Mouse (Mus musculus) large intestine, adult 2 months (tissue): ENCODE results near the gene Htr6. TPM values are rescaled to one million over a fixed set of nuclear protein-coding genes. Genes with fewer than 3 reads are reported as not detected.

Experiments
- DNase-seq: peaks from one replicate; pipeline ENCODE4 v3.0.0-alpha.2; 2012; ENCODE audit warnings: low read depth, low spot score
- WGBS: fragments of 180-500 bp; shearing (Covaris S2); methylation state at CpG from one replicate; pipeline ENCODE4 v1.1.7; 2018; 5-methylcytosine and 5-hydroxymethylcytosine counted together
- polyA plus RNA-seq: library from polyadenylated mRNA; depleted of rRNA; stranded (reverse); fragments of >200 nt; gene quantifications from 2 replicates; pipeline ENCODE4 v1.2.3, GENCODE M21; 2012; rRNA removed

The Htr6 gene
- polyA plus RNA-seq, 1 experiment, result 0.26 TPM

- DNase-seq, result no peak
- WGBS, result 83% methylated on average over 4 of the region's 4 CpGs
Measured at GRCm38 (mm10) chr4:139018976-139019375, 56.4 kb downstream of the Htr6 start.

DNA sequence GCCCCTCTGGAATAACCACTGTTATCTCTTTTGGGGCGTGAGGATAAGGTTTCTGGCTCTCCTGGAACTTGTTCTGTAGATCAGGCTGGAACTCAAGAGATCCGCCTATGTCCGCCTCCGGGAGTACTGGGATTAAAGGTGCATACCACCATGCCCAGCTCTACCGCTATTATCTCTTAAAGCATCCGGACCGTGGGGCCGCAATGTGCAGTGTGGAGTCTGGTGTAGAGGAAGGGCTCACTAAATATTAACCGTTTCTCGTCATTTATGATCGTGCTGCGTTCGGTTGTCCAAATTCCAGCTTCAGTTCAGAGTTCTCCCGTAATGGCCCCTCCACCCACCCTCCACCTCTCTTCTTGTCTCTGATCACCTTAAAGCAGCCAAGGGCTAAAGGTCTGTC lies 57.0 kb downstream of the Htr6 start:
- 49% methylated on average over 14 of the region's 14 CpGs for WGBS
- DNase-seq, result no peak

DNA sequence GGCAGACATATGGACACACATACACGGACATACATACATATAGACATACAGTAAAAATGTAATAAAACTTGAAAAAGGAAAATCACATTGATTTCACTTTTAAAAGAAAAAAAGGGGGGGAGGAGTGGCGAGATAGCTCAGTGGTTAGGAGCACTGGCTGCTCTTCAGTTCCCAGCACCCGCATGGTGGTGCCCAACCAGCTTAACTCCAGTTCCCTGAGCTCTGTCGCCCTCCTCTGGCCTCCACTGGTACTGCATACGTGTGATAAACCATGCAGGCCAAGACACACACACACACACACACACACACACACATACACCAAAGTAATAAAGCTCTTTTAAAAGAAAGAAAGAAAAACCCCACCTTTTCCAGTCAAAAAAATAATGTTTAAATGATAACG lies 60.6 kb downstream of the Htr6 start:
- 89% methylated on average over 6 of the region's 6 CpGs for WGBS
- no peak for DNase-seq

DNA sequence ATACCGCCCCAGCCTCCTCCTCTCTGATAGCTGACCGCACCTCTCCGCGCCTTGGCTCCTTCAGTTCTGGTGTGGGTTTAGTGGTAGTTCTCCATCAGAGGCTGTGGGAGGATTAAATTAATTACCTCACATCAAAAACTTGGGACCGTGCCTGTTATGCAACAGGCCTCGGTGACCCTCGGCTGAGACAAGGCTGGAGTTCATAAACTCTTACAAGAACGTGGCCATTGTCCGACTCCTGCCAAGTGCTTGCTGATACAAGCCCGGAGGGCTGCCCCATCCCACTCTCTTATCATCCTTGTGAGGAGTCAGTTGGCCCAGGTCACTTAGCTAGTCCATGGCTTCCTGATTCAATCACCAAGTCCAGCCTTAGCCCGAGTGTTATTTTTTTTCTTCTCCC lies 62.1 kb downstream of the Htr6 start:
- no peak for DNase-seq
- 91% methylated on average over 11 of the region's 11 CpGs for WGBS

- no peak for DNase-seq
- WGBS, result 87% methylated on average over 13 of the region's 13 CpGs
Measured at GRCm38 (mm10) chr4:139011201-139011702, 64.1 kb downstream of the Htr6 start.

Other genes starting within 250 kb of the Htr6 start
- gene Pla2g5, start 212.1 kb downstream of the Htr6 start, polyA plus RNA-seq, result 35.3 and 72.0 TPM in 2 replicates
- not detected in 2 replicates for gene Gm13030, start 201.6 kb downstream of the Htr6 start, polyA plus RNA-seq
- 0.63 and 0.67 TPM in 2 replicates for gene Pla2g2e, start 197.6 kb downstream of the Htr6 start, polyA plus RNA-seq
- 5.5 and 10.8 TPM in 2 replicates for gene Otud3, start 161.6 kb downstream of the Htr6 start, polyA plus RNA-seq
- gene Rnf186, start 108.5 kb downstream of the Htr6 start, polyA plus RNA-seq, result 219 and 382 TPM in 2 replicates
- 29.4 and 42.9 TPM in 2 replicates for gene Tmco4, start 102.7 kb downstream of the Htr6 start, polyA plus RNA-seq
- 125 and 133 TPM in 2 replicates for gene Nbl1, start 17.4 kb upstream of the Htr6 start, polyA plus RNA-seq
- 81.8 and 87.9 TPM in 2 replicates for gene Minos1, start 55.5 kb upstream of the Htr6 start, polyA plus RNA-seq
- 213 and 238 TPM in 2 replicates for gene Capzb, start 117.3 kb upstream of the Htr6 start, polyA plus RNA-seq
- 33.3 and 43.8 TPM in 2 replicates for gene Pqlc2, start 235.1 kb upstream of the Htr6 start, polyA plus RNA-seq
- 66.6 and 79.6 TPM in 2 replicates for gene Akr7a5, start 235.2 kb upstream of the Htr6 start, polyA plus RNA-seq